Mouse (Mus musculus) MEL (cell line): ENCODE measurements around the gene Atp6v1a. TPM values are rescaled to one million over a fixed set of nuclear protein-coding genes. Genes with fewer than 3 reads are reported as not detected.

Experiments used
- DNase-seq: peaks from one replicate; pipeline ENCODE4 v3.0.0; 2011; ENCODE audit warnings: low read depth, low spot score
- H3K27ac ChIP-seq: 2 replicates; pipeline ENCODE4 v1.5.1; 2012; ENCODE audit warnings: low read depth, mild to moderate bottlenecking, control low read depth, low read length, moderate library complexity; ENCODE audit not compliant: control insufficient read depth
- H3K27me3 ChIP-seq, 2 experiments: fragments of 150-350 bp in 1 of 2; sonication (generic) in 1 of 2; 2 replicates each; pipeline ENCODE4 v1.6.1; 2012; ENCODE audit warnings: low read length in 2 of 2, mild to moderate bottlenecking in 2 of 2, improper control_type of control experiment in 1 of 2, moderate library complexity in 1 of 2; ENCODE audit not compliant: insufficient read depth in 2 of 2, control insufficient read depth in 1 of 2
- H3K36me3 ChIP-seq, 2 experiments: 2 replicates each; pipeline ENCODE4 v1.6.1; 2012 to 2014; ENCODE audit warnings: low read length in 2 of 2, improper control_type of control experiment in 1 of 2, inconsistent platforms in 1 of 2, mild to moderate bottlenecking in 1 of 2; ENCODE audit not compliant: insufficient read depth in 2 of 2, control insufficient read depth in 1 of 2
- H3K4me1 ChIP-seq, 2 experiments: fragments of 150-350 bp in 1 of 2; sonication (generic) in 1 of 2; 2 replicates each; pipeline ENCODE4 v1.6.1; 2012; ENCODE audit warnings: low read length in 2 of 2, improper control_type of control experiment in 1 of 2, mild to moderate bottlenecking in 1 of 2; ENCODE audit not compliant: insufficient read depth in 2 of 2, control insufficient read depth in 1 of 2
- H3K4me3 ChIP-seq, 2 experiments: fragments of 150-350 bp in 1 of 2; sonication (generic) in 1 of 2; 2 replicates each; pipeline ENCODE4 v1.5.1; 2012; ENCODE audit warnings: low read depth in 2 of 2, low read length in 2 of 2, mild to moderate bottlenecking in 2 of 2, moderate library complexity in 2 of 2, control low read depth in 1 of 2, improper control_type of control experiment in 1 of 2; ENCODE audit not compliant: control insufficient read depth in 1 of 2, insufficient read depth in 1 of 2
- H3K79me2 ChIP-seq: 2 replicates; pipeline ENCODE4 v1.6.1; 2012; ENCODE audit warnings: mild to moderate bottlenecking, low read length, moderate library complexity; ENCODE audit not compliant: control insufficient read depth, poor library complexity, insufficient read depth
- H3K9ac ChIP-seq: 2 replicates; pipeline ENCODE4 v1.6.1; 2012; ENCODE audit warnings: low read depth, mild to moderate bottlenecking, control low read depth, low read length, moderate library complexity; ENCODE audit not compliant: control insufficient read depth, poor library complexity, severe bottlenecking
- H3K9me3 ChIP-seq: fragments of 150-350 bp; sonication (generic); replicated peaks from 2 replicates; pipeline ENCODE4 v1.6.1; 2012; ENCODE audit warnings: mild to moderate bottlenecking, low read length, improper control_type of control experiment, moderate library complexity; ENCODE audit not compliant: insufficient read depth
- BHLHE40 ChIP-seq: IDR thresholded peaks from 2 replicates; pipeline ENCODE4 v1.6.1; 2012; ENCODE audit warnings: low read depth, mild to moderate bottlenecking, inconsistent platforms, low read length, improper control_type of control experiment, borderline replicate concordance
- CHD1 ChIP-seq: IDR thresholded peaks from 2 replicates; pipeline ENCODE4 v1.6.1; 2012; ENCODE audit warnings: low read depth, mild to moderate bottlenecking, inconsistent platforms, low read length, improper control_type of control experiment
- CHD2 ChIP-seq: IDR thresholded peaks from 2 replicates; pipeline ENCODE4 v1.6.1; 2011; ENCODE audit warnings: low read length, improper control_type of control experiment
- E2F4 ChIP-seq: IDR thresholded peaks from 2 replicates; pipeline ENCODE4 v1.6.1; 2011; ENCODE audit warnings: low read depth, low read length, improper control_type of control experiment, borderline replicate concordance
- ELF1 ChIP-seq: IDR thresholded peaks from 2 replicates; pipeline ENCODE4 v1.6.1; 2014; ENCODE audit warnings: low read depth, mild to moderate bottlenecking, inconsistent platforms, low read length, improper control_type of control experiment, moderate library complexity
- EP300 ChIP-seq, 2 experiments: IDR thresholded peaks; 2 replicates each; pipeline ENCODE4 v1.6.1; 2011; ENCODE audit warnings: improper control_type of control experiment in 2 of 2, low read length in 2 of 2, low read depth in 1 of 2, mild to moderate bottlenecking in 1 of 2
- GABPA ChIP-seq: IDR thresholded peaks from 2 replicates; pipeline ENCODE4 v1.6.1; 2012; ENCODE audit warnings: low read depth, mild to moderate bottlenecking, inconsistent platforms, low read length, improper control_type of control experiment, moderate library complexity
- GATA1 ChIP-seq: IDR thresholded peaks from 2 replicates; pipeline ENCODE4 v1.6.1; 2011; ENCODE audit warnings: low read depth, low read length, improper control_type of control experiment
- KAT2A ChIP-seq: conservative IDR thresholded peaks from 2 replicates; pipeline ENCODE4 v1.6.1; 2012; ENCODE audit warnings: low read depth, low read length, improper control_type of control experiment, inconsistent platforms
- MAX ChIP-seq: IDR thresholded peaks from 2 replicates; pipeline ENCODE4 v1.6.1; 2011; ENCODE audit warnings: low read length, improper control_type of control experiment
- MEF2A ChIP-seq: IDR thresholded peaks from 2 replicates; pipeline ENCODE4 v1.6.1; 2014; ENCODE audit warnings: low read depth, mild to moderate bottlenecking, inconsistent platforms, low read length, improper control_type of control experiment; ENCODE audit not compliant: poor library complexity, insufficient replicate concordance, severe bottlenecking; ENCODE audit errors: extremely low read depth
- MXI1 ChIP-seq: IDR thresholded peaks from 2 replicates; pipeline ENCODE4 v1.6.1; 2011; ENCODE audit warnings: mild to moderate bottlenecking, low read depth, low read length, improper control_type of control experiment
- MYC ChIP-seq: IDR thresholded peaks from 2 replicates; pipeline ENCODE4 v1.6.1; 2011; ENCODE audit warnings: low read depth, mild to moderate bottlenecking, low read length, improper control_type of control experiment, moderate library complexity
- POLR2A ChIP-seq, 2 experiments: IDR thresholded peaks; 2 replicates each; pipeline ENCODE4 v1.6.1; 2011 to 2012; ENCODE audit warnings: low read length in 2 of 2, mild to moderate bottlenecking in 2 of 2, control low read depth in 1 of 2, improper control_type of control experiment in 1 of 2, low read depth in 1 of 2, moderate library complexity in 1 of 2; ENCODE audit not compliant: control insufficient read depth in 1 of 2, insufficient read depth in 1 of 2, poor library complexity in 1 of 2
- POLR2AphosphoS2 ChIP-seq: IDR thresholded peaks from 2 replicates; pipeline ENCODE4 v1.6.1; 2011; ENCODE audit warnings: low read length, improper control_type of control experiment
- RAD21 ChIP-seq: IDR thresholded peaks from 2 replicates; pipeline ENCODE4 v1.6.1; 2011; ENCODE audit warnings: mild to moderate bottlenecking, low read depth, low read length, improper control_type of control experiment
- RCOR1 ChIP-seq: IDR thresholded peaks from 2 replicates; pipeline ENCODE4 v1.6.1; 2012; ENCODE audit warnings: low read depth, mild to moderate bottlenecking, inconsistent platforms, low read length, improper control_type of control experiment
- TCF12 ChIP-seq: IDR thresholded peaks from 2 replicates; pipeline ENCODE4 v1.6.1; 2014; ENCODE audit warnings: low read depth, mild to moderate bottlenecking, inconsistent platforms, low read length, improper control_type of control experiment, moderate library complexity
- UBTF ChIP-seq: IDR thresholded peaks from 2 replicates; pipeline ENCODE4 v1.6.1; 2012; ENCODE audit warnings: low read depth, mild to moderate bottlenecking, inconsistent platforms, low read length, improper control_type of control experiment, moderate library complexity, borderline replicate concordance; ENCODE audit not compliant: insufficient read depth
- USF1 ChIP-seq: IDR thresholded peaks from 2 replicates; pipeline ENCODE4 v1.6.1; 2014; ENCODE audit warnings: low read depth, mild to moderate bottlenecking, inconsistent platforms, low read length, improper control_type of control experiment, moderate library complexity
- USF2 ChIP-seq, 2 experiments: IDR thresholded peaks; 2 replicates each; pipeline ENCODE4 v1.6.1; 2011 to 2012; ENCODE audit warnings: improper control_type of control experiment in 2 of 2, low read length in 2 of 2, borderline replicate concordance in 1 of 2, inconsistent platforms in 1 of 2, low read depth in 1 of 2, mild to moderate bottlenecking in 1 of 2; ENCODE audit not compliant: insufficient read depth in 1 of 2
- ZKSCAN1 ChIP-seq: IDR thresholded peaks from 2 replicates; pipeline ENCODE4 v1.6.1; 2012; ENCODE audit warnings: low read depth, mild to moderate bottlenecking, inconsistent platforms, low read length, improper control_type of control experiment, moderate library complexity
- ZMIZ1 ChIP-seq: IDR thresholded peaks from 2 replicates; pipeline ENCODE4 v1.6.1; 2012; ENCODE audit warnings: low read depth, mild to moderate bottlenecking, inconsistent platforms, low read length, improper control_type of control experiment, moderate library complexity
- polyA plus RNA-seq, 2 experiments: library from polyadenylated mRNA; stranded (reverse) in 1 of 2; unstranded in 1 of 2; fragments of >175 nt in 1 of 2; fragments of >200 nt in 1 of 2; gene quantifications; 2 replicates each; pipeline versions ENCODE4 v1.2.1 to v1.2.4; 2012; ENCODE audit warnings: low replicate concordance in 2 of 2, low read depth in 1 of 2; ENCODE audit not compliant: insufficient read length in 2 of 2, insufficient read depth in 1 of 2, missing spikeins in 1 of 2
- total RNA-seq: library from RNA; depleted of rRNA; stranded (reverse); fragments of 300-350 nt; gene quantifications from 2 replicates; pipeline ENCODE4 v1.2.3, GENCODE M21; 2012

Atp6v1a gene
- total and polyA plus RNA-seq, 3 experiments: 34.9 to 38.5 TPM; not detected in 1

DNA sequence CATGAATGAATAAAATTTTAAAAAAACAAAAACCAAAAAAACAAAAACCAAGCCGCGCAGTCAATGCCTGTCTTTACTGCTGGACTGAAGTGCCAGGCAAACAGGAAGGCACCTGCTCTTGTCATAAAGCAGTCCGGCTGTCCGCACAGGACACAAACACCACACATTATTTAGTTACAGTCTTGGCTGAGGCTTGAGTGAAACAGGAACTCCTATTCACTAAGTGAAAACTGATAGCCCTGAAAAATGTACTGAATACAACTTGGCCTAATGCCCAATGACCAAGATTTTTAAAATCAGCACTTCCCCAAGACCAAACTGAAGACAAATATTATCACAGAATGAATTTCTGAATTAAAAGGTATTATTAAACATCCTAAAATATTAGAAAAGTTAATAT is 13.1 kb downstream of the Atp6v1a start:
- TF ChIP-seq GABPA (no peak), ZMIZ1 (no peak), USF1 (no peak), BHLHE40 (no peak), ZKSCAN1 (no peak), UBTF (no peak), CHD2 (no peak), MEF2A (no peak), POLR2AphosphoS2 (no peak), USF2 (IDR thresholded peaks at IDR 0.05; ENCODE audit: borderline replicate concordance in 1 of 2, insufficient read depth in 1 of 2, low read depth in 1 of 2, low read length in 2 of 2) (no peak), MYC (peak; percentile 25; the same call in 1 of the 2 replicates), EP300 (IDR thresholded peaks at IDR 0.05; ENCODE audit: low read depth in 1 of 2, low read length in 2 of 2) (peak; percentile 37 to 54; a peak in 2 of 4 replicates), MXI1 (no peak), GATA1 (0 out of 2 replicates have a peak, but pooled peaks have one; percentile 11), ELF1 (no peak), RCOR1 (peak; percentile 96), E2F4 (no peak), MAX (no peak), KAT2A (no peak), TCF12 (peak; percentile 27; the same call in 1 of the 2 replicates), CHD1 (no peak), RAD21 (no peak), POLR2A (IDR thresholded peaks at IDR 0.05; ENCODE audit: control insufficient read depth in 1 of 2, insufficient read depth in 1 of 2, low read depth in 1 of 2, low read length in 2 of 2, poor library complexity in 1 of 2) (no peak)
- H3K36me3 ChIP-seq: peaks cover 0 to 3% of the 10 kb centered on the region in 2 experiments; a peak in 2 of 4 replicates

More for the DNA sequence above, 13.1 kb downstream of the Atp6v1a start:
- no peak overlapping the region for H3K4me3 ChIP-seq
- DNase-seq: peak; percentile 79
- H3K79me2 ChIP-seq: no peaks in the 10 kb centered on the region
- H3K27me3 ChIP-seq: no peaks in the 10 kb centered on the region
- H3K27ac ChIP-seq: no peak overlapping the region
- H3K9ac ChIP-seq: no peak overlapping the region
- H3K9me3 ChIP-seq: no peaks in the 10 kb centered on the region
- peaks cover 2 to 9% of the 10 kb centered on the region in 2 experiments; a peak in 2 of 4 replicates for H3K4me1 ChIP-seq
